Mouse (Mus musculus) spleen, postnatal 14 days (tissue): ENCODE data around the gene Plekhg4.
A peak's percentile ranks its signal among the peaks of the same experiment; 100 is the strongest.

ENCODE experiments used
- DNase-seq, 2 experiments: peaks; one replicate each; pipeline ENCODE4 v3.0.0; 2021 to 2022; ENCODE audit warnings: low spot score in 2 of 2

The Plekhg4 gene

DNA sequence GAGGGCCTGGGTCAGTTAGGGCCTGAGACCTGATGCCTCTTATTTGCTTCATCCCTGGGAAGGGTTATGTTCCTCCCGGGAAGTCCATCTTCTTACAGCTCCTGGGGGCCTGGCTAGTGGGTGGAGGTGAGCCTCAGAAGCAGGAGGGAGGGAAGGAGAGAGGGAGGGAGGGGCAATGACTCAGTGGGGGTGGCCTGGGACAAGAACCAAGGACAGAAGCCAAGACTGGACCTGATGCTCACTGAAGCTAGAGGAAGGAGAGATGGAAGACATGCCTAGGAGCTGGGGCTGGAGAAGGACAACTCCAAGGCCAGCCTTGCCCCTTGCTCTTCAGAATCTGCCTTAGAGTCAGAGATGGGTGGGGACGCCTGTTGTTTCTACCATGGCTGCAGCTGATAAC, at the start of gene Plekhg4:
Plekhg4 (plus strand) TSS at position 243 of the 400 bp plus-strand sequence.
- no peak for DNase-seq

DNA sequence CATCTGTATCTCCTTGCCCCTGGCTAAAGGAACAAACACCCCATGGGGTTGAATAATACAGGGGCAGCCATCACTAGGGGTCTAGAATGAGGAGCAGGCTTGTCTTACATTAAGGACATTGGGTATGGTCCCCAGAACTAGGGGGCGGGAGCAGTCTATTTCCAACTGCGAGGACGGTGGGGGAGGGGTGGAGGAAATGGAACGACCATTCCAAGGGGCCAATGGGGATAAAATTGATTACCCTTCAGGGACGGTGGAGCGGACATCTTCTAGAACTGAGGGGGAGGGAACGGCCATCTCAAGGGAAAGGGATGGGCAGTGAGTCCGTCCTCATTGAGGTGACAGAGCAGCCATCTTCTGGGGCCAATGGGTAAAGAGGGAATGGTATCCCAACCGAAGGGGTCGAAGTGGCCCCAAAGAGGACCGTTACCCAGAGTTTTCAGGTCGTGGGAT, 47.4 kb upstream of the Plekhg4 start:
- no peak for DNase-seq

DNA sequence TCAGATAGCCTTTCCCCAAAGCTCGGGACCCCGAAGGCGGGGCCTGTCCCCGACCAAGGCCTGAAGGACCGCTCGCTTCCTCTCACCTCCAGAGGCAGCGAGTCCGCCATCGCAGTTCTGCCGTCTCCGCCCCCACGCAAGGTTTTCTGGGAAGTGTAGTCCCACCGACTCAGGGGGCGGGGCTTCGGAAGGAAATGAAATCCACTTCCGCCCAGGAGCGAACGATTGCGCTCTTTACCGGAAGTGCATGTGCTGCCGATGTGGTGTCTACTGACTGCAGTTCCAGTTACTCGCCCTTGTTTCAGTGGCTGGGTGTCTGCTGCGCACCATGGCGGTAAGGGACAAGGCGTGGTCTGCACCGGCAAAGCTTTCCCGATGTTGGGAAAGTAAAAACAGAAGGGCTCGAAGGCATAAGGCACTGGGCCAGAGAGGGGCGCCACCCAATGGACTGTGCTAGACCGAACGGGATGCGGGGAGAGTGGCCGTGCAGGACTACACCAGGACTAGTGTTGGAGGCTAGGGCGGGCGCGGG, 46.9 kb upstream of the Plekhg4 start, which contains the start of the genes Lrrc29 and Tmem208:
Lrrc29 (minus strand) TSS at position 138 of the 532 bp plus-strand sequence.
Tmem208 (plus strand) TSS at position 214 of the 532 bp plus-strand sequence.
- peak; percentile 96 to 99 for DNase-seq

DNA sequence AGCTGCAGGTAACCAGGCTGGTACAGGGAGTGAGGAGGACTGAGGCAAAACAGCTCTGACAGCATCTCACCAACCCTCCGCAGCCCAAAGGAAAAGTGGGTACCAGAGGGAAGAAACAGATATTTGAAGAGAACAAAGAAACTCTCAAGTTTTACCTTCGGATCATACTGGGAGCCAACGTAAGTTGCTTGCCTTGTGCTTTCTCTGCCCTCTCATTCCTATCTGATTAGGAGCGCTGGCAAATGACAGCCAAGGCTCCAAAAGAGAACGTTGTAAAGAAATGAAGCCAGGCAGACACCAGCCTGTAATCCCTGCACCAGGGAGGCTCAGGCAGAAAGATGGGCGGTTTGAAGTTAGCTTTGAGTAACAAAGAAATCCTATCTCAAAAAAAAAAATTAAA, 46.1 kb upstream of the Plekhg4 start:
- no peak for DNase-seq

DNA sequence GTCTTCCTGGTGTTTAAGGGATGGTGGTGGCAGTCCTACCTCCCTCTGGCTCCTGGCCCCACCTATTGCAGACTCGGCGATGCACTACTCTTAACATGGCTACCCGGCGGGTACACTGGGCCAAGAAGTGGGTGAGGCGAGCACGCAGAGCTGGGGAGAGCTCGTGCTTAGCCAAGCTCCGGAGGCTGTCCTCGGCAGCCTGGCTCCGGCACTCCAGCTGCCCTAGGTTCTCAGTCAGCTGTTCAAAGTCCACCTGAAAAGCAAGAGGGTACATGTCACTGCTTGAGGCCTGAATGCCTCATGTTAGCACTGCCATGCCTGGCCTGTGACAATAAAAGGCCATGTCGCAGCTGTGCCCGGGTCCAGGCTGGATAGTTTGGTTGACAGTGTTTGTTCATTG, 42.7 kb upstream of the Plekhg4 start:
- no peak for DNase-seq

DNA sequence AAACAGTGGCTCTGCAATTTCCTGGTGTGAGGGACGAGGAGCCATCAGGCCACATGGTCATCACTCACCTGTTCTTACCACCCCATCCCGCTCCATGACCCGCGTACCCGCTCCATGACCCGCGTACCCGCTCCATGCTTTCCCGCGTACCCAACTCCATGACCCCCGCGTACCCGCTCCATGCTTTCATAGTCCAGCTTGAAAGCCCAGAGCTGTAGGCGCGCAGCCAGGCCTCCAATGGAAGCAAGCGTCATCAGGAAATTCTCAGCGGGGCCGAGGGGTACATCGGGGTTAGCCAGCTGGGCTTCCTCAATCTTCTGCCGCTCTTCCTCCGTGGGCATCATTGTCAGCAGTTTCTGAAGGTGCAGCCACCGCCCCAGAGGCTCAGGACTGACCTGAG, 41.6 kb upstream of the Plekhg4 start:
- no peak for DNase-seq

DNA sequence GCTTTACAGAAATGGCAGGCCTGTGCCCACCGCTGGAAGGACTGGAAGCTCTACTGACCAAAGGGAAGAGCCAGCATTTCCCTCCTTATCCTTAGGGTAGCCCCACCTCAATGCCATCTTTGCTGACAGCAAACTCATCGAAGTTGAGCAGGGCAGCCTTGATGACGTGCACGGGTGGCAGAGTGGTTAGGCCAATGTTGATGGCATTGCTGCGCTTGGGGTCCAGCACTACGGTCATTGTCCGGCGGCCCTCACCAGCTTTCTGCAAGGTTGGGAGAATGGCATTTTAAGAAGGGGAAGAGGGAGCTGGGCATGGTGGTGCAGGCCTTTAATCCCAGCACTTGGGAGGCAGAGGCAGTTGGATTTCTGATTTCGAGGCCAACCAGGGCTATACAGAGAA, 41.1 kb upstream of the Plekhg4 start:
- no peak for DNase-seq

DNA sequence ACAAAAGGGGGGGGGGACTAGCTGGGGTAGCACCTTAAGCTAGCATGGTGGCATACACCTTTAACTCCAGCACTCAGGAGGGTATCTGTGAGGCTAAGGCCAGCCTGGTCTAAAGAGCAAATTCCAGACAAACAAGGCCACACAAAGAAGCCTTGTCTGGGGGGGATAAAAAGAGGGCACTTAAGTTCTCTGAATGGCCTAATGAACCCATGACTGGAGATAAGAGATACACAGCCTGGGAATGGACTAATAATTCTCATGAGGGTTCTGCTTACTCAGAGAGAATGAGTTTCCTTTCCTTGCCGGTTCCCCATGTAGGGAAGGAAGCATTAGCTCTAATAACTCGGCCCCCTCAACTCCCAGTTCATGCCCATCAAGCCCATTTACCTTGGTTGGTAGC, 40.6 kb upstream of the Plekhg4 start:
- no peak for DNase-seq

DNA sequence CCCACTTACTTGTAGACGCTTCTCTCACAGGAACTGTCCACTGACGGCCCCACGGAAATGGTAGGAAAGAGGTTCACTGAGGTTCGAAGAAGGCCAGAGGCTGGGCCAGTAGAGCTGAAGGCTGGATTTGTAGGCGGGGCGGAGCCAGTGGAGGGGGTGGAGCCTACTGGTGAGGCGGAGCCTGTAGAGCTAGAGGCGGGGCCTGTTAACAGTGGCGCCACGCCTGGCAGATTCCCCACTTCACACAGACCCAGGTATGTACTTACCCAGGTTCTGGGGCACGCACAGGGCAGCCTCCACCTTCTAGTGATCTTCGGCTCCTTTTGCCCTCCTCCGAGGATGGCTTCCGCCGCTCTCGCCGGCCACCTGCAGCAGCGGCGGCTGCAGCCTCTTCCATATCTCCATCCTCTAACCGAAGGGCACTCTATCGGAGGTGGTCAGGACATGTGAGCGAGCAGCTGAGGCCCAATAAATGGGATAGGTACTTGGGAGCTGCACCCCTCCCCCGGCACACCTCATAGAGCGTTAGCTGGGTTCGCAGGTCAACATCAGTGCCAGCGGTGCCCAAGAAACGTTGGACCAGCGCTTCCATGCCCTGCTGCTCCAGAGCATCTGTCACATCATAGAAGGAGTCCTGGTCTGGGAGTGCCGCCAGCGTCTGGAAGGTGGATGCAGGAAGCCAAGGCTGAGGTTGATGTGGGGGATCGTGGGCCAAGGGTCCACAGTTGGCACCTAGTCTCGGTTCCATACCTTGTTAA, 36.5 kb upstream of the Plekhg4 start:
- DNase-seq: no peak

DNA sequence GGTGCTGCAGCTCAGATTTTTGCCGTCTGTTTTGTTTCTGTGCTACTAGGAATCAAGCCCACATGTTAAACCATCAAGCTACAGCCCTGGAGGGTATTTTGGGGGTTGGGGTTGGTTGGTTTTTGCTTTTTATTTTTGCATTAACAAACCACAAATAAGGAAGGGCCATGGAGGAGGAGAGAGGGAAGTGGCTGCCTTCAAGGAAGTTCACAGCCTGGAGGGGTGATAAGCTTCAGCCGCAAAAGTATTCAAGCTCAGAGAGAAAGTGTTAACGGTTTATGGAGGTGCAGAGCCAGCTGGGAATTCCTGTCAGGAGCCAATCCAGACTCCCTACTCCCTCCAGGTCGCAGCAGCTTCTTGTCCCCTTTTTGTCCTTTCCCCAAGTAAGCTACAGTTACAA, 34.1 kb upstream of the Plekhg4 start:
- DNase-seq: no peak

DNA sequence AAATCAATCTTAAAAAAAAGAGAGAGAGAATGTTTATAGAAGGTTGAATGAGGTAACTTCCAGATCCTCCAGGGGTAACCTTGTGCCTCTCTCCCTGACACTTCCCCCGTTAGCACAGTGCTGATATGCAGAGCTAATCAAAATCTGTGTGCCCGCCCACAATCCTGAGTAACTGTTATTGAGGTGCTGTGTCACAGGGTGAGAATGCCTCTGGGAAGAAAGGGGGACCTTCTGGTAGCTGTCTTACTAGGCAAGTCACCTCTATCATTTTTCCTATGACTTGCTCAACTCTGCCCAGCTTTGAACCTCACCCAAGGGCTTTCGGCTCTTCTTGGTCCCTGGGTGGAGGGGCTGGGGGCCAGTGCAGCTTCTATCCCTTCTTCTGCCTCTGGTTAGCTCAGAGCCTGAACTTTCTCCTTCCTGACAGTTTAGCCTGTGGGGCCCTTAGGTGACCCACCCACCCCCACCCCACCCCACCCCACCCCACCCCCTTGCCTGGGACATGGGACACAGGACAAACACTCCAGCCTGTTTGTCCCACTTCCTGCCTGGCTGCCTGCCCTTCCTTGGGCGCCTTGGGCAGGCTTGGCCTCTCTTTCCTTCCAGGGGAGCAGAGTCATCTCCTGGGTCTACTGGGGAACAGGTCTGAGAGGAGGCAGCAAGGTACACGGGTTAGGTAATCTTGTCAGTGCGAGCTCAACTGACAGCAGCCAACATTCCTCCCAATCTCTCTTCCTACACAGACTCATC, 33.0 kb upstream of the Plekhg4 start:
- no peak for DNase-seq

DNA sequence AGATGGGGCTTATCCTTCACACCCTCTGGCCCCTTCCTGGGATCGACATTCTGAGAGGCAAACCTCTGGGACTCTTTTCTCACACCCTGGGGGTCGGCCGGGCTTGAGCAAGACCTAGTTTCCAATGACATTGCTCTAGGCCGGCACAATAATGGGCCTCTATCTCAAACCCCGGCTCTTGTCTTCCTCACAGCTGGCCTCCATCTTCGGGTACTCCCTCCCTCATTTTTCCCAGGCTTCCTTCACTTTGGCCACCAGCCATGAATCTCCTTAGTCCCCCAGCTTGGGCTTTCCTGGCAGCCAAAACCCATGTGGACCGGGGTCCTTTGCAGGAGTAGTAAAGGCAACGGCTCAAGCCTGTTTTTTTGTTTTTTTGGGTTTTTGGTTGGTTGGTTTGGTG, 31.7 kb upstream of the Plekhg4 start:
- DNase-seq: no peak

DNA sequence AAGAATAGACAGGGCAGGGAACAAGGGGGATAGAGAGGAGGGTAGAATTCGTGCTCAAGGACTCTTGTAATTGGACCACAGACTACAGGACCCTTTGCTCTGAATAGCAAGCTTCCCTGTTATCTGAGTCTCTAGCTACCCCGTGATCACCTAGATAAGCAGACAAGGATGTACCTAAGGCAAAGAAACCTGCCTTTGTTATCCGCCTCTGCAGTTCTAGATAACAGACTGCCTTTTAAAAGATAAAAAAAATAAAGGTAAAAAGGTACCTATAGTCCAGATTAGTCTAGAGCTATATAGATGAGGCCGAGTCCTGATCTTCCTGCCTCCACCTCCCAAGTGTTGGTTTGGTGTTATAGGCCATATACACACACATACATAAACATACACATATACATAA, 30.3 kb upstream of the Plekhg4 start:
- no peak for DNase-seq

DNA sequence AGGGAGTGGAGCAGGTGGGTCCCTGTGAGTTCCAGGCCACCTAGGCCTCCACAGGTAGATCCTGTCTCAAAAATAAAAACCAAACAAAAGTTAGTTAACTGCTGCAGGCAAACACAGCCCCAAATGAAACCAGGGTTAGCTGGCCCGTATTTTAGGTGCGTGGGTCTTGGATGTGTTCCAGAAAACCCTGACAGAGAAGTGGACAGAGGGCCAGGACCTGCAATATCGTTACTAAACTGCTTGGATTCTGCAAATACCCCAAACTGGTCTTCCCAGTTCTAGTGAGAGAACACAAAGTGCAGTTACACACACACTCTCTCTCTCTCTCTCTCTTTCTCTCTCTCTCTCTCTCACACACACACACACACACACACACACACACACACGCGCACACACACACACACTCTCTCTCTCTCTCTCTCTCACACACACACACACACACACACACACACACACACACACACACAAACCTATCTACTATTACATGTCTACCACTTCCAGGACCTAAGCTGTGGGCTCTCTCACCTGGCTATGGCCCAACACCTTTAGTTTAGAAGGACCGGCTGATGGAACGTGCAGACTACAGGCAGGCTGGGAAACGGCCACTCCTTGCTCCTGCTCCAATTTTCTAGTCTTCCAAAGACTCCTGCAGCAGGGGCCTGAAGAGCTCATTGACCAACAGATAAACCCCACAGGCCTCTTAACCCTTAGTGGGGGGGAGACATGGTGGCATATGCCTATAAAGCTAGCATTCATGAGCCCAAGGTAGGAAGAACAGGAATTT, 29.1 kb upstream of the Plekhg4 start:
- DNase-seq: no peak

DNA sequence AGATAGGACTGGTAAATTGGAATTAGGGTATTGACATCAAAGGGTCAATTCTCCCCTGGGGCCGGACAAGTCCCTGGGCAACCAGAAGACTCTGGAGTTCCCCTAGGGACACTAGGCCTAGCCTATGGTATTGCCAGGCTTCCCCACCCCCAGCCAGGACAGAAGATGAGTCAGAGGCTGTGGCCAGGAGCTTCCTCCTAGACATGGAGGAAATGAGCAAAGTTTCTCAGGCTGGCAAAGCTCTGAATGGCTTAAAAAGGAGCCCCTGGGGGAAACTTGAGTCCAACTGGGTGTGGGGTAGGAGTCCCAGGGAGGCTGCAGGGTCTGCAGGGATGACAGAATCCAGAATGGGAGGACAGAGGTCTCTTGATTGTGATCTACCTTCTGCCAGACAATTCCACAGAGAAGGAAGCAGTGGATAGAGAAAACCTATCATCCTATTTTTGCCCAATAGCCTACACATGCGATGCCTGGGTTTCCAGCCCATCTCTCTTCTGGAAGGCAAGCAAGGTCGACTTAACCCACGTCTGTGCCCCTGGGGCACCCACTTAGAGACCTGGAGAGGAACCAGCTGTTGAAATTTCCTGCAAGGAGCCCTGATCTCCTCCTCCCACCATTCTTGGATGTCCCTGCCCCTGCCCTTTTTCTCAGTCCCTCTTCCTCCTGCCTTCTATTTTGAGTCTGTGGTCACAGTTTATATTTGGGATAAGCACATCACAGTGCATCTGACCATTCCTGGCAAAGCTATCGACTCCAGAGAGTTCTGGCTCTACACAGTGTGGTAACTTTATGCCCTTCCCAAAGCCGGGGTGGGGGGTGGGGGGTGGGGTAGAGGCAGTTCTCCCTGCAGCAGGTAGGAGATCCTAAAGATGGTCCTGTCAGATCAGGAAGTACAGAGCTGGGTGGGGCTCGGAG, 27.8 kb upstream of the Plekhg4 start:
- no peak for DNase-seq

DNA sequence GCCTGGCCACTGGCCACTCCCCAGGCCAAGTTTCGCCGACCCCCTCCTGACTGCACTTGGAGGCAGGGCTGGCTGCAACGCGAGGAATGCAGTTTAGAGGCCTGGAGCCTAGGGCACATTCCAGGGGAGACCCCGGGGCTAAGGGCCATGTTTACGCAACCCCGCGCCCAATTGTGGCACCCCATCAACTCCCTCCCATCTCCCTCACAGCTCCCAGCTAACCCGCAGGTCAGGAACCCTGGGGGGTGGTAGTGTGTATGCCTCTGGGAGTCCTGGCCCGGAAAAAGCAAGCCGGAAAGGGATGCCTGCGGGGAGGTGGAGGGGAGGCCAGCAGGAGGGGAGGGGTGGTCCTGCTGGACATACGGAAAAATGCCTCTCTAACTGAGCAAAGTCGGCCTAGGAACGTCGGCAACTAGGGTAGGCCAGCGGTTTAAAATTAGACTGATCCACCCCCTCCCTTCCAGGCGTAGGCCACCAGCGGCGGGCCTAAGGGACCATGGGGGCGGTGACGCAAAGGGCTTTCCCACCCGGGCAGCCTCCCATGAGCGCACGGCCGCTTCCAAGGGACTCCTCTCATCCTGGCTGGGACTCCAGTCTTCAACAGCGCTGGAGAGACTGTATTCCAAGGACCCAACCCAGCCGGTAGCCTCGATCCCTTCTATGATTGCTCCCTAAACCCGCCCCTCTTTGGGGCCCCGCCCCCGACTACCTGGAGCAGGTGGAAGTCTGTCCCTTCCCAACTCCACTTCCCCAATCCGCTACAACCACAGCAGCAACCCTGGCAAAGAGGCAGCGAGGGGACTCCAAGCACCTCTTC, 26.3 kb upstream of the Plekhg4 start:
- DNase-seq: no peak

DNA sequence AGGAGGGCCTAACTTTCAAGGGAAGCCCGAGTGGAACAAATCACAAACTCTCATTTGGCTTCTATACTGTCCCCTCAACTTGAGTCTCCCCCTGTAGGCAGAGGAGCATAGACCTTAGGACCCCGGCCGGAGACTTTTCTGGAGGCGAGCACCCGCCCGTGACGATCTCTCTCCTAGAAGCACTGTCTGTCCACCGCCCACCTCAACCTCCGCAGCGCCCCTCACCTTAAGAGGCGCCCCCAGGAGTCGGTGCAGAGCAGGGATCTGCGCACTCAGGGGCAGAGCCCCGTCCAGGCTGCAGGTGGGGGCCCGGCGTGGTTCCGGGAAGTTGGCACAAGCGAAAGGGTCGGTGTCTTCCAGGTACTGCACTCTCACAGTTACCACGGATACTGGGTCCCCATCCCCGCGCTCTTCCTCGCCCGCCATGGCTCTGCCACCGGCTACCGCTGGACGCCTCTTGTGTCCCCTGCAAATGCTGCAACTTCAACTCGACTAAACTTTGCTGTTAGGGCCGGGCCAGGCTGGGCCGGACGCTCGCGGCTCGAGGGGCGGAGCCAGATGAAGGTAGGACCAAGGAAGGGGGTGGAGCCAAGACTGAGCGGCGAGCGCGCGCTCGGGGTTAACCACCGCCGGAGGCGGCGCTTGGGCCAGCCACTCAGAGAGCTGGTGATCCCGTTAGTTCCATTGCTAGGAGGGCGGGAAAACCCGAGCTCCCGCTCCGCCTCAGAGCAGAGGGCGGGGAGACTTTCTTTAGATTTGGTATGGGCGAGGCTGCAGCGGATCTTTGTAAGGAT, 25.4 kb upstream of the Plekhg4 start, which contains the start of gene Fhod1:
Fhod1 (minus strand) TSS at position 526 of the 794 bp plus-strand sequence.
- DNase-seq: peak; percentile 81 to 84

DNA sequence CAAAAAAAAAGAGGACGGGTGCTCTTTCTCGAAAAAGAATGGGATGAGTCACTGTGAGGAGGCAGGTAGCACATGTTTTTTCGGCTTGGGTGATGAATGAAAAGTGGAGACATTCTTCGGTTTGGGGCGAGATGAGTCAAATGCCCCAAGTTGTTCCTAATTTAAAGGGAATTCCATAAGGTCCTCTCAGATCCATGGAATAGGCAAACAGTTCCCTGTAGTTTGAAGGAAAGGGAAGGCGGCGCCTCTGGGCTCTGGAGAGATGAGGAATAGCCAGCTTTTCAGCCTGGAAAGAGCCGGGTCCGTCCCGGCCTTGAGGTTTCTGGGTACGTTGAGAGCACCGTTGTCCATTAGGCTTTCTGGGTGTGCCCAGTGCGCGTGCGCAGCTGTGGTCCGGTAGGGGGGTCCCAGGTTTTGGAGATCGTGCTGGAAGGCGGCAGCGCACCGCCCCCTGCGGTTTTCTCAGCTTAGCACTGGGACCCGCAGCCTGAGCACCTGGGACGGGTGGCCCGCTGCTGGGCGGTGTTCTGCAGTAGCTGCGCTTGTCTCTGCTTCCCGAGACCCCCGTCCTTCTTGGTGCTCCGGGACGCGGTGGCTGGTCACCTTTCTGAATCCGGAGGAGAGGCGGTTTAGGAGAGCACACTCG, 24.5 kb upstream of the Plekhg4 start, which contains the start of gene Slc9a5:
Slc9a5 (plus strand) TSS at position 394 of the 646 bp plus-strand sequence.
- no peak for DNase-seq
